Mouse (Mus musculus) embryonic facial prominence, embryonic 12.5 days (tissue): ENCODE measurements around the gene Stx5a. TPM values are rescaled to one million over a fixed set of nuclear protein-coding genes. Genes with fewer than 3 reads are reported as not detected.

Source experiments
- ATAC-seq: fragments of 200-750 bp; cut with Nextera tagmentation; 2 replicates; pipeline ENCODE4 v1.8.0; 2017; ENCODE audit not compliant: insufficient number of reproducible peaks, insufficient read depth, low FRiP score, low TSS enrichment
- H3K27ac ChIP-seq: fragments of 300-500 bp; sonication (generic); 2 replicates; pipeline ENCODE4 v1.5.1; 2016; ENCODE audit warnings: mild to moderate bottlenecking
- H3K27me3 ChIP-seq: fragments of 300-500 bp; sonication (generic); 2 replicates; pipeline ENCODE4 v1.6.1; 2016; ENCODE audit warnings: mild to moderate bottlenecking, moderate library complexity
- H3K36me3 ChIP-seq: fragments of 300-500 bp; sonication (generic); 2 replicates; pipeline ENCODE4 v1.6.1; 2016; ENCODE audit warnings: mild to moderate bottlenecking
- H3K4me1 ChIP-seq: fragments of 300-500 bp; sonication (generic); 2 replicates; pipeline ENCODE4 v1.6.1; 2016
- H3K4me2 ChIP-seq: fragments of 300-500 bp; sonication (generic); replicated peaks from 2 replicates; pipeline ENCODE4 v1.6.1; 2016; ENCODE audit warnings: mild to moderate bottlenecking, moderate library complexity
- H3K4me3 ChIP-seq: fragments of 300-500 bp; sonication (generic); 2 replicates; pipeline ENCODE4 v1.5.1; 2016; ENCODE audit warnings: mild to moderate bottlenecking
- H3K9ac ChIP-seq: fragments of 300-500 bp; sonication (generic); 2 replicates; pipeline ENCODE4 v1.6.1; 2016; ENCODE audit warnings: mild to moderate bottlenecking, moderate library complexity
- H3K9me3 ChIP-seq: fragments of 300-500 bp; sonication (generic); 2 replicates; pipeline ENCODE4 v1.6.1; 2016; ENCODE audit warnings: mild to moderate bottlenecking, moderate library complexity
- WGBS: fragments of 180-500 bp; shearing (Covaris S2); methylation state at CpG from one replicate; pipeline ENCODE4 v1.1.7; 2016; 5-methylcytosine and 5-hydroxymethylcytosine counted together
- polyA plus RNA-seq: library from polyadenylated mRNA; unstranded; fragments of >200 nt; fragmentation: Nextera tagmentation; extraction: Ambion mirVana; gene quantifications from 2 replicates; pipeline ENCODE4 v1.2.1, GENCODE M21; 2016

The Stx5a gene
- polyA plus RNA-seq, 1 experiment from 2014 or later: 165 TPM

GRCm38 (mm10) chr19:8786008-8786781 is 45.0 kb downstream of the Stx5a start, which contains the start of gene Taf6l:
Taf6l (minus strand) TSS chr19:8786417.
- H3K4me1 ChIP-seq: peaks cover 6% of the 10 kb centered on the region; the same call in 1 of the 2 replicates
- H3K27ac ChIP-seq: peak within 1 kb of the TSS; percentile 88
- peak within 1 kb of the TSS; percentile 63 for H3K9ac ChIP-seq
- under 1% methylated on average over 32 of the region's 32 CpGs for WGBS
- H3K27me3 ChIP-seq: no peaks in the 10 kb centered on the region
- H3K4me3 ChIP-seq: peak within 1 kb of the TSS; percentile 69
- peaks cover 24% of the 10 kb centered on the region for H3K36me3 ChIP-seq
- H3K4me2 ChIP-seq: peak within 1 kb of the TSS; percentile 64
- ATAC-seq: peak; percentile 98
- no peaks in the 10 kb centered on the region for H3K9me3 ChIP-seq

GRCm38 (mm10) chr19:8788521-8788920 is 47.3 kb downstream of the Stx5a start:
- Histone ChIP-seq H3K4me3 (no peak overlapping the region), H3K9me3 (peaks cover 5% of the 10 kb centered on the region; the same call in 1 of the 2 replicates), H3K9ac (no peak overlapping the region), H3K36me3 (peaks cover 18% of the 10 kb centered on the region), H3K27ac (no peak overlapping the region), H3K27me3 (no peaks in the 10 kb centered on the region), H3K4me1 (peaks cover 6% of the 10 kb centered on the region; the same call in 1 of the 2 replicates), H3K4me2 (no peak overlapping the region)
- 26% methylated on average over 3 of the region's 3 CpGs for WGBS
- ATAC-seq: no peak

- 49% methylated on average over 1 of the region's 1 CpGs for WGBS
- H3K4me1 ChIP-seq: peaks cover 6% of the 10 kb centered on the region; the same call in 1 of the 2 replicates
- no peak for ATAC-seq
- H3K27me3 ChIP-seq: no peaks in the 10 kb centered on the region
- no peak overlapping the region for H3K4me2 ChIP-seq
- H3K9me3 ChIP-seq: peaks cover 5% of the 10 kb centered on the region; the same call in 1 of the 2 replicates
- H3K36me3 ChIP-seq: peaks cover 23% of the 10 kb centered on the region
- H3K4me3 ChIP-seq: no peak overlapping the region
- H3K27ac ChIP-seq: no peak overlapping the region
- H3K9ac ChIP-seq: no peak overlapping the region
Measured at GRCm38 (mm10) chr19:8789171-8789570, 48.0 kb downstream of the Stx5a start.

- H3K4me3 ChIP-seq: no peak overlapping the region
- H3K9ac ChIP-seq: no peak overlapping the region
- no peak overlapping the region for H3K27ac ChIP-seq
- no peak overlapping the region for H3K4me2 ChIP-seq
- H3K36me3 ChIP-seq: peaks cover 31% of the 10 kb centered on the region
- no peaks in the 10 kb centered on the region for H3K27me3 ChIP-seq
- 81% methylated on average over 7 of the region's 7 CpGs for WGBS
- H3K4me1 ChIP-seq: peaks cover 5% of the 10 kb centered on the region; the same call in 1 of the 2 replicates
- peaks cover 5% of the 10 kb centered on the region; the same call in 1 of the 2 replicates for H3K9me3 ChIP-seq
- ATAC-seq: no peak
Measured at GRCm38 (mm10) chr19:8790171-8790570, 49.0 kb downstream of the Stx5a start.

GRCm38 (mm10) chr19:8798264-8798946 is 57.2 kb downstream of the Stx5a start, which contains the start of gene Polr2g:
Polr2g (minus strand) TSS chr19:8798577.
- Histone ChIP-seq H3K9ac (peak within 1 kb of the TSS; percentile 85), H3K4me3 (peak within 1 kb of the TSS; percentile 90), H3K4me2 (peak within 1 kb of the TSS; percentile 90), H3K4me1 (peaks cover 15% of the 10 kb centered on the region), H3K9me3 (0 out of 2 replicates have a peak, but pooled peaks cover under 1% of the 10 kb centered on the region), H3K36me3 (peaks cover 24% of the 10 kb centered on the region), H3K27ac (peak within 1 kb of the TSS; percentile 73), H3K27me3 (no peaks in the 10 kb centered on the region)
- 2% methylated on average over 25 of the region's 25 CpGs for WGBS
- ATAC-seq: peak; percentile 53

GRCm38 (mm10) chr19:8798947-8799315 is 57.7 kb downstream of the Stx5a start:
- Histone ChIP-seq H3K27ac (no peak overlapping the region), H3K4me3 (no peak overlapping the region; the same call in 1 of the 2 replicates)

GRCm38 (mm10) chr19:8802130-8802821 is 61.1 kb downstream of the Stx5a start, which contains the start of gene Zbtb3:
Zbtb3 (plus strand) TSS chr19:8802555.
- no peaks in the 10 kb centered on the region for H3K9me3 ChIP-seq
- peak within 1 kb of the TSS; percentile 86 for H3K27ac ChIP-seq
- WGBS: under 1% methylated on average over 30 of the region's 30 CpGs
- H3K4me2 ChIP-seq: peak within 1 kb of the TSS; percentile 62
- peaks cover 12% of the 10 kb centered on the region for H3K4me1 ChIP-seq
- peak within 1 kb of the TSS; percentile 38; the same call in 1 of the 2 replicates for H3K9ac ChIP-seq
- no peaks in the 10 kb centered on the region for H3K27me3 ChIP-seq
- peak within 1 kb of the TSS; percentile 53 for H3K4me3 ChIP-seq
- peak; percentile 96 for ATAC-seq
- peaks cover 30% of the 10 kb centered on the region for H3K36me3 ChIP-seq

More at GRCm38 (mm10) chr19:8798947-8799315, 57.7 kb downstream of the Stx5a start:
- Histone ChIP-seq H3K9ac (no peak overlapping the region), H3K27me3 (no peaks in the 10 kb centered on the region), H3K9me3 (no peaks in the 10 kb centered on the region), H3K4me2 (peak overlapping the region; percentile 90; the same call in 1 of the 2 replicates), H3K36me3 (peaks cover 22% of the 10 kb centered on the region), H3K4me1 (peaks cover 15% of the 10 kb centered on the region)
- no peak for ATAC-seq

- H3K27ac ChIP-seq: peak overlapping the region; percentile 86
- H3K4me2 ChIP-seq: peak overlapping the region; percentile 51
- H3K4me1 ChIP-seq: peaks cover 7% of the 10 kb centered on the region
- no peak overlapping the region for H3K9ac ChIP-seq
- H3K4me3 ChIP-seq: peak overlapping the region; percentile 53
- no peaks in the 10 kb centered on the region for H3K27me3 ChIP-seq
- ATAC-seq: no peak
- peaks cover 39% of the 10 kb centered on the region for H3K36me3 ChIP-seq
- no peaks in the 10 kb centered on the region for H3K9me3 ChIP-seq
- 88% methylated on average over 9 of the region's 9 CpGs for WGBS
Measured at GRCm38 (mm10) chr19:8803204-8803780, 62.1 kb downstream of the Stx5a start.

- peaks cover 7% of the 10 kb centered on the region for H3K4me1 ChIP-seq
- no peak overlapping the region for H3K27ac ChIP-seq
- no peaks in the 10 kb centered on the region for H3K9me3 ChIP-seq
- WGBS: 89% methylated on average over 11 of the region's 11 CpGs
- peaks cover 46% of the 10 kb centered on the region for H3K36me3 ChIP-seq
- no peak for ATAC-seq
- H3K9ac ChIP-seq: no peak overlapping the region
- H3K27me3 ChIP-seq: no peaks in the 10 kb centered on the region
- H3K4me2 ChIP-seq: no peak overlapping the region
- no peak overlapping the region for H3K4me3 ChIP-seq
Measured at GRCm38 (mm10) chr19:8803879-8804660, 62.9 kb downstream of the Stx5a start.
